Mouse (Mus musculus): ENCODE measurements around the gene Kifc3. TPM values are rescaled to one million over a fixed set of nuclear protein-coding genes. Genes with fewer than 3 reads are reported as not detected.

Kifc3 gene
- total and polyA plus RNA-seq, 3 experiments = 0.78 to 1.8 (median 1.7) TPM

GRCm38 (mm10) chr8:95107306-95107705 is 95.3 kb downstream of the Kifc3 start:
- dilution Hi-C loops (cut with MboI; ENCODE audit: extremely low pct_ligation_motif_present, extremely low pct_unique_long_range_greater_than_20kb, low sequenced_read_pairs) (no loop called here), in situ Hi-C loops (cut with MboI; ENCODE audit: low pct_ligation_motif_present, low pct_unique_long_range_greater_than_20kb, low sequenced_read_pairs) (no loop called here)
- Histone ChIP-seq H3K9me3 (replicated peaks; ENCODE audit: low read length) (no peaks in the 10 kb centered on the region), H3K36me3 (replicated peaks in 1 of 2; ENCODE audit: control insufficient read depth in 1 of 2, insufficient read depth in 1 of 2, low read length in 1 of 2) (peaks cover 0 to 26% of the 10 kb centered on the region in 2 experiments), H3K27ac (ENCODE audit: insufficient read depth, low read depth) (no peak overlapping the region), H3K4me3 (replicated peaks in 1 of 3; ENCODE audit: low read depth in 2 of 3, low read length in 2 of 3, poor library complexity in 1 of 3) (no peak overlapping the region), H3K9ac (ENCODE audit: insufficient read depth, low read depth) (no peak overlapping the region), H3K4me2 (ENCODE audit: insufficient read depth, low read depth, poor library complexity, severe bottlenecking) (no peak overlapping the region), H3K27me3 (replicated peaks) (no peaks in the 10 kb centered on the region), H3K79me2 (replicated peaks; ENCODE audit: control insufficient read depth, extremely low read depth, insufficient read depth, poor library complexity, severe bottlenecking) (no peaks in the 10 kb centered on the region), H3K4me1 (ENCODE audit: control insufficient read depth in 1 of 2, insufficient read depth in 2 of 2) (peaks cover 7 to 29% of the 10 kb centered on the region in 2 experiments; a peak in 3 of 4 replicates)
- TF ChIP-seq USF1 (IDR thresholded peaks at IDR 0.05; ENCODE audit: low read depth, low read length) = no peak
- TF ChIP-seq UBTF (IDR thresholded peaks at IDR 0.05; ENCODE audit: low read depth, low read length) = no peak
- no peak for TF ChIP-seq EP300 (IDR thresholded peaks at IDR 0.05; ENCODE audit: low read length)
- TF ChIP-seq BHLHE40 (IDR thresholded peaks at IDR 0.05; ENCODE audit: low read depth, low read length) = no peak
- no peak for TF ChIP-seq CTCF (conservative IDR thresholded peaks at IDR 0.05 in 1 of 2, IDR thresholded peaks at IDR 0.05 in 1 of 2; ENCODE audit: low read depth in 2 of 2, low read length in 2 of 2)
- TF ChIP-seq POLR2AphosphoS2 (IDR thresholded peaks at IDR 0.05; ENCODE audit: low read depth, low read length) = no peak
- no peak for TF ChIP-seq CHD1 (IDR thresholded peaks at IDR 0.05; ENCODE audit: low read depth, low read length)
- no peak for TF ChIP-seq SMC3 (IDR thresholded peaks at IDR 0.05; ENCODE audit: low read depth, low read length)
- no peak for TF ChIP-seq MYC (IDR thresholded peaks at IDR 0.05; ENCODE audit: low read depth, low read length)
- TF ChIP-seq ZC3H11A (IDR thresholded peaks at IDR 0.05; ENCODE audit: low read depth, low read length) = no peak
- no peak for TF ChIP-seq KAT2A (IDR thresholded peaks at IDR 0.05; ENCODE audit: insufficient replicate concordance, low read length)
- no peak for TF ChIP-seq JUND (conservative IDR thresholded peaks at IDR 0.05; ENCODE audit: low read depth, low read length)
- TF ChIP-seq TBP (conservative IDR thresholded peaks at IDR 0.05; ENCODE audit: low read depth, low read length) = no peak
- TF ChIP-seq JUN (IDR thresholded peaks at IDR 0.05; ENCODE audit: insufficient read depth, low read depth, low read length) = no peak
- TF ChIP-seq TCF12 (IDR thresholded peaks at IDR 0.05; ENCODE audit: low read depth, low read length) = no peak
- no peak for TF ChIP-seq POLR2A (IDR thresholded peaks at IDR 0.05; ENCODE audit: low read depth, low read length)
- no peak for TF ChIP-seq HCFC1 (IDR thresholded peaks at IDR 0.05; ENCODE audit: low read depth, low read length)
- TF ChIP-seq RAD21 (IDR thresholded peaks at IDR 0.05; ENCODE audit: low read depth, low read length) = no peak
- no peak for TF ChIP-seq NELFE (IDR thresholded peaks at IDR 0.05; ENCODE audit: low read depth, low read length)
- TF ChIP-seq ETS1 (conservative IDR thresholded peaks at IDR 0.05; ENCODE audit: low read depth, low read length) = no peak
- no peak for DNase-seq (ENCODE audit: extremely low read depth)

- Histone ChIP-seq H3K79me2 (replicated peaks; ENCODE audit: control insufficient read depth, extremely low read depth, insufficient read depth, poor library complexity, severe bottlenecking) (no peaks in the 10 kb centered on the region), H3K27me3 (replicated peaks) (no peaks in the 10 kb centered on the region), H3K4me1 (ENCODE audit: control insufficient read depth in 1 of 2, insufficient read depth in 2 of 2) (no peaks in the 10 kb centered on the region), H3K4me2 (ENCODE audit: insufficient read depth, low read depth, poor library complexity, severe bottlenecking) (no peak overlapping the region), H3K4me3 (replicated peaks in 1 of 3; ENCODE audit: low read depth in 2 of 3, low read length in 2 of 3, poor library complexity in 1 of 3) (no peak overlapping the region), H3K27ac (ENCODE audit: insufficient read depth, low read depth) (no peak overlapping the region), H3K36me3 (replicated peaks in 1 of 2; ENCODE audit: control insufficient read depth in 1 of 2, insufficient read depth in 1 of 2, low read length in 1 of 2) (peaks cover 19 to 70% of the 10 kb centered on the region in 2 experiments), H3K9me3 (replicated peaks; ENCODE audit: low read length) (no peaks in the 10 kb centered on the region), H3K9ac (ENCODE audit: insufficient read depth, low read depth) (no peak overlapping the region)
- in situ Hi-C loops (cut with MboI; ENCODE audit: low pct_ligation_motif_present, low pct_unique_long_range_greater_than_20kb, low sequenced_read_pairs) = no loop called here
- TF ChIP-seq CTCF (conservative IDR thresholded peaks at IDR 0.05 in 1 of 2, IDR thresholded peaks at IDR 0.05 in 1 of 2; ENCODE audit: low read depth in 2 of 2, low read length in 2 of 2) (peak in 1 of 2 experiments; percentile 61; a peak in 2 of 4 replicates), SIN3A (IDR thresholded peaks at IDR 0.05; ENCODE audit: low read length) (no peak), HCFC1 (IDR thresholded peaks at IDR 0.05; ENCODE audit: low read depth, low read length) (no peak), KAT2A (IDR thresholded peaks at IDR 0.05; ENCODE audit: insufficient replicate concordance, low read length) (no peak), EP300 (IDR thresholded peaks at IDR 0.05; ENCODE audit: low read length) (no peak), SMC3 (IDR thresholded peaks at IDR 0.05; ENCODE audit: low read depth, low read length) (peak; percentile 22; the same call in 1 of the 2 replicates)
- dilution Hi-C loops (cut with MboI; ENCODE audit: extremely low pct_ligation_motif_present, extremely low pct_unique_long_range_greater_than_20kb, low sequenced_read_pairs) = no loop called here
- DNase-seq (ENCODE audit: extremely low read depth) = no peak
Measured at GRCm38 (mm10) chr8:95101972-95102371, 100.6 kb downstream of the Kifc3 start.

Measured in CH12.LX (cell line).